Comparison of ENCODE assay signal across 9 mouse cellular contexts in genomic region chr11:119223124-119223890, GRCm38 (mm10). TPM values are rescaled to one million over a fixed set of nuclear protein-coding genes. Genes with fewer than 3 reads are reported as not detected.
DNase-seq lines count a peak whose midpoint lies in the region; ATAC-seq lines count a peak whose summit lies in the region.
"Had no signal": no experiment of that assay in that cellular context is flagged by ENCODE, and none has a peak within 500 bp of the region (broad histone marks: within the 10 kb centered on the region; RNA-seq: fewer than 3 reads in every experiment).

No protein-coding gene starts in this region.

- no peak overlapping the region for H3K4me3 ChIP-seq in kidney, embryonic 16.5 days (ENCODE audit: low read length)
- no peak overlapping the region for H3K4me3 ChIP-seq in hindbrain, embryonic 16.5 days (ENCODE audit: low read length)
- H3K4me3 ChIP-seq in midbrain, embryonic 16.5 days (ENCODE audit: low read depth, low read length) = no peak overlapping the region
- H3K4me3 ChIP-seq: heart, embryonic 10.5 days; limb, embryonic 10.5 days had no signal

- no peaks in the 10 kb centered on the region for H3K36me3 ChIP-seq in kidney, embryonic 16.5 days (ENCODE audit: insufficient read depth, low read length)
- no peaks in the 10 kb centered on the region for H3K36me3 ChIP-seq in hindbrain, embryonic 16.5 days (ENCODE audit: control insufficient read depth, insufficient read depth, low read length)
- no peaks in the 10 kb centered on the region for H3K36me3 ChIP-seq in midbrain, embryonic 16.5 days (ENCODE audit: control insufficient read depth, insufficient read depth, low read length)
- H3K36me3 ChIP-seq: heart, embryonic 10.5 days had no signal

- no peak overlapping the region for H3K9ac ChIP-seq in kidney, embryonic 16.5 days (replicated peaks; ENCODE audit: low read length)
- no peak overlapping the region for H3K9ac ChIP-seq in hindbrain, embryonic 16.5 days (ENCODE audit: low read depth, low read length)
- no peak overlapping the region for H3K9ac ChIP-seq in midbrain, embryonic 16.5 days (ENCODE audit: low read depth, low read length)

- intact Hi-C loops in gastrocnemius, postnatal 14 days (cut with DNase I; ENCODE audit: low total_unique reads) = no loop called here

- H3K9me3 ChIP-seq in kidney, embryonic 16.5 days (ENCODE audit: low read length) = no peaks in the 10 kb centered on the region
- no peaks in the 10 kb centered on the region for H3K9me3 ChIP-seq in hindbrain, embryonic 16.5 days (ENCODE audit: control insufficient read depth, low read length)
- H3K9me3 ChIP-seq in midbrain, embryonic 16.5 days (replicated peaks; ENCODE audit: control insufficient read depth, low read length, poor library complexity, severe bottlenecking) = no peaks in the 10 kb centered on the region
- H3K9me3 ChIP-seq: heart, embryonic 10.5 days; limb, embryonic 10.5 days had no signal

- no peak for ATAC-seq in kidney, embryonic 16.5 days (ENCODE audit: low FRiP score, low TSS enrichment)
- ATAC-seq in hindbrain, embryonic 16.5 days = no peak
- ATAC-seq in midbrain, embryonic 16.5 days = no peak

- no peak overlapping the region for H3K27ac ChIP-seq in kidney, embryonic 16.5 days (ENCODE audit: low read length)
- H3K27ac ChIP-seq in hindbrain, embryonic 16.5 days (ENCODE audit: low read depth, low read length) = peak overlapping the region; percentile 41
- H3K27ac ChIP-seq in midbrain, embryonic 16.5 days (ENCODE audit: low read length) = 0 out of 2 replicates have a peak overlapping the region, but pooled peaks have one; percentile 3
- H3K27ac ChIP-seq: heart, embryonic 10.5 days; limb, embryonic 10.5 days had no signal

- no peak overlapping the region for H3K4me2 ChIP-seq in kidney, embryonic 16.5 days (replicated peaks; ENCODE audit: low read depth, low read length)
- H3K4me2 ChIP-seq in hindbrain, embryonic 16.5 days (ENCODE audit: low read length) = no peak overlapping the region; the same call in 1 of the 2 replicates
- no peak overlapping the region for H3K4me2 ChIP-seq in midbrain, embryonic 16.5 days (ENCODE audit: low read length)

- 70% methylated on average over 20 of the region's 20 CpGs for WGBS in kidney, embryonic 16.5 days
- 62% methylated on average over 20 of the region's 20 CpGs for WGBS in hindbrain, embryonic 16.5 days
- 80% methylated on average over 20 of the region's 20 CpGs for WGBS in midbrain, embryonic 16.5 days

- H3K27me3 ChIP-seq in kidney, embryonic 16.5 days (ENCODE audit: insufficient read depth, low read length) = no peaks in the 10 kb centered on the region
- H3K27me3 ChIP-seq in hindbrain, embryonic 16.5 days (replicated peaks; ENCODE audit: control insufficient read depth, insufficient read depth, low read length) = no peaks in the 10 kb centered on the region
- no peaks in the 10 kb centered on the region for H3K27me3 ChIP-seq in midbrain, embryonic 16.5 days (ENCODE audit: control insufficient read depth, insufficient read depth, low read depth, low read length)

- peaks cover 54% of the 10 kb centered on the region for H3K4me1 ChIP-seq in kidney, embryonic 16.5 days (ENCODE audit: insufficient read depth, low read length)
- peaks cover 67% of the 10 kb centered on the region for H3K4me1 ChIP-seq in hindbrain, embryonic 16.5 days (ENCODE audit: control insufficient read depth, insufficient read depth, low read depth, low read length)
- H3K4me1 ChIP-seq in midbrain, embryonic 16.5 days (ENCODE audit: control insufficient read depth, insufficient read depth, low read length) = peaks cover 46% of the 10 kb centered on the region

- peak; percentile 39 to 41 for DNase-seq in kidney, postnatal 4 days
- DNase-seq in cerebellum, postnatal 25 days = peak; percentile 51 to 62
- DNase-seq in thymus, postnatal 4 days = no peak
- DNase-seq in gastrocnemius, postnatal 14 days = no peak

RNA-seq across cellular contexts. Expression of gene Tbc1d16, which starts 5.0 kb away (rescaled TPM):
- polyA plus RNA-seq in kidney, embryonic 16.5 days (2015; fragmentation: Nextera tagmentation; extraction: Ambion mirVana) = 12.3 and 16.2 TPM in 2 replicates
- polyA plus RNA-seq in hindbrain, embryonic 16.5 days (2015; fragmentation: Nextera tagmentation; extraction: Ambion mirVana) = 47.9 and 54.9 TPM in 2 replicates
- 47.7 and 56.7 TPM in 2 replicates for polyA plus RNA-seq in midbrain, embryonic 16.5 days (2015; fragmentation: Nextera tagmentation; extraction: Ambion mirVana)
- total RNA-seq in gastrocnemius, postnatal 14 days (2021) = 10 to 100 TPM; 14.3 to 18.5 TPM

RNA-seq across cellular contexts. Expression of gene Ccdc40, which starts 5.1 kb away (rescaled TPM):
- 5.1 and 5.5 TPM in 2 replicates for polyA plus RNA-seq in kidney, embryonic 16.5 days (2015; fragmentation: Nextera tagmentation; extraction: Ambion mirVana)
- 16.5 and 17.2 TPM in 2 replicates for polyA plus RNA-seq in hindbrain, embryonic 16.5 days (2015; fragmentation: Nextera tagmentation; extraction: Ambion mirVana)
- polyA plus RNA-seq in midbrain, embryonic 16.5 days (2015; fragmentation: Nextera tagmentation; extraction: Ambion mirVana) = 18.0 and 20.1 TPM in 2 replicates
- not detected for total RNA-seq in gastrocnemius, postnatal 14 days (2021)

RNA-seq across cellular contexts. Expression of gene Gaa, which starts 44.4 kb away (rescaled TPM):
- polyA plus RNA-seq in kidney, embryonic 16.5 days (2015; fragmentation: Nextera tagmentation; extraction: Ambion mirVana) = 80.7 and 82.6 TPM in 2 replicates
- 121 and 131 TPM in 2 replicates for polyA plus RNA-seq in hindbrain, embryonic 16.5 days (2015; fragmentation: Nextera tagmentation; extraction: Ambion mirVana)
- 102 and 120 TPM in 2 replicates for polyA plus RNA-seq in midbrain, embryonic 16.5 days (2015; fragmentation: Nextera tagmentation; extraction: Ambion mirVana)
- total RNA-seq in gastrocnemius, postnatal 14 days (2021) = 10 to 100 TPM; 79.1 to 81.6 TPM

Comparison
In these comparisons a context has a peak if more than half of its experiments do, and no peak if none do; other contexts are left out.
1. DNase-seq: peak in kidney, postnatal 4 days (2 of 2) and cerebellum, postnatal 25 days (2 of 2); none in thymus, postnatal 4 days (single experiment) and gastrocnemius, postnatal 14 days (single experiment).